Mouse (Mus musculus): ENCODE measurements around the gene Zfp219.

The Zfp219 gene

GRCm38 (mm10) chr14:51997483-51997882, 23.1 kb downstream of the Zfp219 start:
- DNase-seq (ENCODE audit: low spot score), result no peak

- no peak for DNase-seq (ENCODE audit: low spot score)
Measured at GRCm38 (mm10) chr14:51996866-51997265, 23.7 kb downstream of the Zfp219 start.

- DNase-seq (ENCODE audit: low spot score), result no peak
Measured at GRCm38 (mm10) chr14:51996231-51996841, 24.2 kb downstream of the Zfp219 start.

GRCm38 (mm10) chr14:51995219-51995871, 25.2 kb downstream of the Zfp219 start:
- no peak for DNase-seq (ENCODE audit: low spot score)

GRCm38 (mm10) chr14:51994453-51994852, 26.1 kb downstream of the Zfp219 start:
- DNase-seq (ENCODE audit: low spot score), result no peak

GRCm38 (mm10) chr14:51989461-51989970, 31.0 kb downstream of the Zfp219 start:
- no peak for DNase-seq (ENCODE audit: low spot score)

GRCm38 (mm10) chr14:51988731-51989130, 31.8 kb downstream of the Zfp219 start:
- DNase-seq (ENCODE audit: low spot score), result no peak

GRCm38 (mm10) chr14:51987177-51987576, 33.4 kb downstream of the Zfp219 start:
- DNase-seq (ENCODE audit: low spot score), result no peak

- DNase-seq (ENCODE audit: low spot score), result no peak
Measured at GRCm38 (mm10) chr14:51986153-51986505, 34.4 kb downstream of the Zfp219 start.

- peak; percentile 76 for DNase-seq (ENCODE audit: low spot score)
Measured at GRCm38 (mm10) chr14:51985301-51986152, 35.0 kb downstream of the Zfp219 start.

GRCm38 (mm10) chr14:51984247-51985231, 36.0 kb downstream of the Zfp219 start, which contains the start of gene Arhgef40:
Gene Arhgef40 (plus strand): TSS chr14:51984719.
- DNase-seq (ENCODE audit: low spot score), result peak; percentile 79

GRCm38 (mm10) chr14:51983855-51984246, 36.7 kb downstream of the Zfp219 start:
- no peak for DNase-seq (ENCODE audit: low spot score)

- DNase-seq (ENCODE audit: low spot score), result no peak
Measured at GRCm38 (mm10) chr14:51983251-51983650, 37.3 kb downstream of the Zfp219 start.

- DNase-seq (ENCODE audit: low spot score), result no peak
Measured at GRCm38 (mm10) chr14:51979252-51979651, 41.3 kb downstream of the Zfp219 start.

- no peak for DNase-seq (ENCODE audit: low spot score)
Measured at GRCm38 (mm10) chr14:51967400-51967799, 53.1 kb downstream of the Zfp219 start.

GRCm38 (mm10) chr14:51960316-51960715, 60.2 kb downstream of the Zfp219 start:
- DNase-seq (ENCODE audit: low spot score), result no peak

All from testis, postnatal 14 days (tissue).